Mouse (Mus musculus) frontal cortex, postnatal 36 days (tissue): ENCODE measurements around the gene Gstp1.
"Not testable (repeated sequence)": the region's sequence is repeated elsewhere in the genome, so short reads cannot be mapped to it uniquely, and the experiment has no call there.

Experiments used
- DNase-seq, 2 experiments: peaks; one replicate each; pipeline ENCODE4 v3.0.0; 2022; ENCODE audit warnings: low spot score in 2 of 2

Gene Gstp1

GRCm38 (mm10) chr19:4037788-4038232, at the start of gene Gstp1:
TSS of gene Gstp1 (minus strand) at chr19:4037985.
- DNase-seq, result peak; percentile 86 to 87

DNA sequence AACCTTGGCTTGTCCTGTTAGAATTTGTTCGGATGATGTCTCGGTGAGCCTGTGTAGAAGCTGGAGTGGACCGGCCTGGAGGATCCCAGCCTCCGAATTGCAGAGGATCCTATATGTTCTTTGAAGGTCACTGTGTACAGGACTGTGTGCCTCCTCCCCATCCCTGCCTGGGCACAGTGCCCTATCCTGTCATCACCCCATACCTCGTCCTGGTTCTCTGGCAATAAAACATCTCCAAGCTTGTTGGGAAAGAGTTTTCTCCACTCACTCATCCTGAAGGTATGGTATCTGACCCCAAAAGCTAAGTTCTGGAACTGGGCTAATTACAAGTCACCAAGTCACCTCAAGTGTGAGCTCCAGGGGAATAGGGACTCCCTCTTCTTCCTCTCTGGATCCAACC, 49.3 kb upstream of the Gstp1 start:
- no peak for DNase-seq

GRCm38 (mm10) chr19:4086156-4086555, 48.4 kb upstream of the Gstp1 start:
- no peak for DNase-seq

- no peak for DNase-seq
Observed at GRCm38 (mm10) chr19:4084984-4085383, 47.2 kb upstream of the Gstp1 start.

DNA sequence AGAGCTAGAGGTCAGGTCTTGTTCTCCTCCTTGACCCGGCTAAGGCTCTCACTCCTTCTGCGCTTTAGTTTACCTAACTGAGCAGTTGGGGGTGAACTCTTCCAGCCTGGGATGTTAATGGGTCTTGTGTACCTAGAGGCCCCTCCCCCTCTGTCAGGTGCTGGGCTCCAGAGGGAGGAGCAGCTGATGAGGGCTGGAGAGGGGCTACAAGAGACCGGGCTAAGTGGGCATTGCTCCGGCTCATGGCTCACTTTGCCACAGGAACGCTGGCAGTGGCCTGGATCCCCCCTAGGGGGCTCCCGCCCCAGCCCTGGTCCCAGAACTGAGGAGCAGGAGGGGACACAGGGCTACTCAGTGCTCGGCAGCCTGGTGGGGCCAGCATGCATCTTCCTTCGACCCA, 46.0 kb upstream of the Gstp1 start:
- no peak for DNase-seq

DNA sequence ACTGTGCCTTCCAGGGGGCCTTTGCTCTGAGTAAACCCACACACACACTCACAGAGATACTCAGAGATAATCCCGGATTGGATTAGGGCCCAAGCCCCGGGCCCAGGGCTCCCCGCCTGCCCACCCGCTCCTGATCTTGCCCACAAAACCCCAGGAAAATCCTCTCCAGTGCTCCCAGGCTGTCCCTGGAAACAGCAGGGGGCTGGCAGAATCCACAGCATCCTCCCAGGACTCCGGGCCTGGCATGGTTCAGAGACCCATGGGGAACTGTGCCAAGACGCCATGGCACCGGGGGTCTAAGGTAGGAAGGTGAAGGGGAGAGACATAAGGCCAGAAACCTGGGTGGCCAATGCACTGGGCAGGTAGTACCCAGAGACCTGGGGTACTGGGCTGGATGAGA, 45.5 kb upstream of the Gstp1 start:
- DNase-seq, result no peak

DNA sequence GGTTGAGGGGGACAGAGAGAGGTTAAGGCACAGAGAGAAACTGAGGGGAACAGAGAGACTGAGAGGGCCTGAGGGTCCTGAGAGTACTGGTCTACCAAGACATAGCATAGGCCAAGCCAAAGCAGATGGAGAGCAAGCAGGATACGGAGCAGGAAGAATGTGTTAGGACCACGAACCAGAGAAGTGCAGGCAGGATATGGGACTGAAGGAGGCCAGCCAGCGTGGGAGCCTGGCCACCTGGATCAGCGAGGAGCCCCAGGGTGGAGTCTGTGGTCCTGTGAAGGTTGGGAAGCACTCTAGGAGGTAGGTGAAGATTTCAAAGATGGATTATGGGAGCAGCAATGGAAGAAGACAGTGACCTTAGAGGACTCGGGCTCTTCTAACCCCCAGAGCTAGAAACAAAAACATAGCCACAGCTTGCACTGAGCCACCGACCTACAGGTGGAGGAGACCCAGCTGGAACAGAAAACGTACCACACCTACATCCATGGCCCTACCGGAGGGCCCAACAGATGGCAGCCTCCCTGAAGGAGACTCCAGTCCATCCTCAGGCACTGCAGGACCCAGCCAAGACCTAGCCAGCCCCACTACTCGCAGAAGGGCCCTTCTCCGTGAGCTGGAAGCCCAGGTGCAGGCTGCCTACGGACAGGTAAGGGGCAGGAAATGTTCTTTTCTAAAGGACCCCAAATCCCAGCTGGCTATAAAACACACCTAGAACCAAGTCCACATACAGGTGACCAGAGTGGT, 44.6 kb upstream of the Gstp1 start:
- DNase-seq, result no peak

DNA sequence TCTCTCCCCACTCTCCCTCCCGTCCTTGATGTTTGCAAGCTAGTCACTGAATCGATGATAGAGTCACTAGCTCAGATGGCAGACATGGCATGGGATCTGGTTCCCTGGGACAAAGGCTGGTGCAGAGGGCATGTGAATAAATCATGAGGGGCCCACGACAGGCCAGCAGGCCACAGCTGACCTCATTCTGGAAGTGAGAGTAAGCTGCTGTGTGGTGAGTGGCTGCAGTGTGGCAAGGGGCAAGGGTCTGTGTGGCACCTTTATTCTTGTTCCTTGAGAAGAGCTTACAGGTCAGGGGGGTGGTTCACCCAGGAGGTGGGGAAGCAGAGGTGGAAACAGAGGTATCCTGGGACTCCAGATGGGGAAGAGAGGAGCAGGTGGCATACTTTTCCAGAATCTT, 43.6 kb upstream of the Gstp1 start, which contains the start of gene Cabp2:
TSS of gene Cabp2 (plus strand) at position 185 of the 400 bp plus-strand sequence.
- DNase-seq, result no peak

GRCm38 (mm10) chr19:4080511-4081009, 42.8 kb upstream of the Gstp1 start:
- no peak for DNase-seq

DNA sequence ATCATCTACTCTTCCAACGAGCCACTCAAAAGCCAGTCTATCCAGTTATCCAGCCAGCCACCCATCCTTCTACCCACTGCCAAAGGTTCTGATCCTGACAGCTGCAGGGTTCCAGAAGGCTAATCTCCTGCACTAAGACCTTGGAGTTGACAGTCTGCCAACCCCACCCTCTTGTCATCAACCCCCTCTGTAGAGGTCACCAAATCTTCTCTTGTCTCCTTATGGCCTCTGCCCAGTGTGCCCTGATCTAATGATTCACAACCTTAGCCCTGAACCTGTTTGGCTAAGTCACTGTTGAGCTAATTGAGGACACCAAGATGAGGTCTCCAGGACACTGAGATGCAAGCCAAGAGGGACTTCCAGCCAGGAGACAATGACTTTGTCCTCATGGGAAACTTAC, 41.8 kb upstream of the Gstp1 start:
- DNase-seq, result no peak

DNA sequence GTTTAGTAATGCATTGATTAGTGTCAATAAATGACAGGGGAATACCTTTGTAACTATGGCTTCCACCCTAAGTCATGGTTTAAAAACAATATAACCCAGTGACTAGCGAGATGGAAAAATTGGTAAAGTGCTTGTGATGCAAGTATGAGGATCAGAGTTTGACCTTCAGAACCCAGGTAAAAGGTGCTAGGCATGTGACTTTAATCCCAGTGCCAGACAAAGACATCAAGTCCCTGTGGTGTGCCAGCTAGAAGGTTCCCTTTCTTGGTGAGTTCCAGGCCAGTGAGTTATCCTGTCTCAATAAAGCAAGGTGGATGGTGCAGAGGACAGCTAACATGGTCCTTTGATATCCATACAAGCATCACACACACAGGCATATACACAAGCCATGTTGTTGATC, 37.7 kb upstream of the Gstp1 start:
- no peak for DNase-seq

DNA sequence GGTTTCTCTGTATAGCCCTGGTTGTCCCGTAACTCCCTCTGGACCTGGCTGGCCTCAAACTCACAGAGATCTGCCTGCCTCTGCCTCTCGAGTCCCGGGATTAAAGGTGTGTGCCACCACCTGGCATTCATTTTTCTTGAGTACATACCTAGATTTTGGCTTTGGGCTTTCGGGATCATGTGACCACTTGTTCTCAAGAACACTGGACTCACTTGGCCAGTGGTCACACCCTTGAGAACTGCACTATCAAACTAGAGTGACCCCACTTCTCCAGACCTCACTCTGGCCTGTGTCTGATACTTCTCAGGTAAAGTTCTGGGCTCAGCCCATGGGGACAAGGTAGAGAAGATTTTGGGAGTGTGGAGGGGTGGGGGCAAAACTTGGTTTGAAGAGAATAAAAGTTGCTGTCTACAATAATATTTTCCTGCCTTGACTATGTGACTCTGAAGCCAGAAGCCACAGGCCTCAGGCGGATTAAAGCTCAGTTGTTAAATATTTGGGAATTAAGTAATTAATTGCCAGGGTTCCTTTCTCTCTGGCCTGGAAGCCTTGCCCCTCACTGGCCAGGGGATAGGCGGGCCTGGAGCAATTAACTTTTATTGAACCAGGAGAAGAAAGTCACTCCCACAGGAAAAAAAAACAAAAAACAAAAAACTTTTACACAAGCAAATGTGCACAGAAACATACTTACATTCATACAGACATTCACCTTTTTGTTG, 35.1 kb upstream of the Gstp1 start:
- no peak for DNase-seq

GRCm38 (mm10) chr19:4071406-4071805, 33.6 kb upstream of the Gstp1 start:
- no peak for DNase-seq

DNA sequence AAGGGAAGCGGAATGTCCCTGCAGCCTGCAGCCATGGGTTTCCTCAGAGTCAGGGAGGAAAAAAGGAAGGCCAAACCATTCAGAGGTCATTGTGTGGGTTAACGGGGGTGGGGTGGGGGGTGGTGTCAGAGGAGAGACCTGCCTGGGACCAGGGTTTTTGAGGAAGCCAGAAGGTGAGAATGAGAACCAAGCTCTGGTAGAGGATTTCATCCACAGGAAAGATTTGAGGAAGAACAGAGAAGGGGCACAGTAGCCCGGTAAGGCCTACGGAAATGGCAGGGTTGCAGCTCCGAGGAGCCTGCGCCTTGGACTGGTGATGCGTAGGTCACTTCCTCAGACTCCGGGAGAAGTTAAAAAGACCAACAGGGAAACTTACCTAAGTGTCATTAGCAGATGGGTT, 33.0 kb upstream of the Gstp1 start:
- DNase-seq, result no peak

- no peak for DNase-seq
Observed at GRCm38 (mm10) chr19:4070311-4070710, 32.5 kb upstream of the Gstp1 start.

DNA sequence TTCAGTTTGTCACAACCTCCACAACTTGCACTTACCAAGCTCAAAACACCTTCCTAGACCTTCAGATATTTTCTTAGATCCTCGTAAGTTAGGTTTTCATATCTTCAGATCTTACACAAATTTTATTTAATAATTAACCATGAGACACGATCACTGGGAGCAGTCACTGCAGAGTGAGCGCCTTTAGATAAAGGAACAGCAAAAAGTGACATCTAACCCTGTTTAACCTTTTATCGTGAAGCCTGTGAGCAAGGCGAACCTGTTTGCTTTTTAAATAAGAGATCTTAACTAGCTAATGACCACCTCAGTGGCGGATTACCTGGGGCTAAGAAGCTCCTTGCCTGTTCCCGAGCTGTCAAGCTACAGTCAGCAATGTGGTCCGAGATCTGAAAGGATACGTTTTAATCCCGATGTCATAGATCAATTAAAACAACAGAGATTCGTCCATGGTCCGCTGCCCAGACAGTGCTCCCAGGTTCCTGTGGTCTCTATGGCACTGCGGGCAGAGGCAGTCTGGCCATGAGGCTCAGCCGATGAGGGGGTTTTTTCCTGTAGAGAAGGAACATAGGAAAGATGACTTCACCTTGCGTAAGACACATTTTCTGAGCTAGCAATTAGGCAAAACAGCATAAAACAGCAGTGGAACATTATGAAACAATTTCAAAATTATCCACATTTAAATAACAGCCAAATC, 31.1 kb upstream of the Gstp1 start:
- no peak for DNase-seq

DNA sequence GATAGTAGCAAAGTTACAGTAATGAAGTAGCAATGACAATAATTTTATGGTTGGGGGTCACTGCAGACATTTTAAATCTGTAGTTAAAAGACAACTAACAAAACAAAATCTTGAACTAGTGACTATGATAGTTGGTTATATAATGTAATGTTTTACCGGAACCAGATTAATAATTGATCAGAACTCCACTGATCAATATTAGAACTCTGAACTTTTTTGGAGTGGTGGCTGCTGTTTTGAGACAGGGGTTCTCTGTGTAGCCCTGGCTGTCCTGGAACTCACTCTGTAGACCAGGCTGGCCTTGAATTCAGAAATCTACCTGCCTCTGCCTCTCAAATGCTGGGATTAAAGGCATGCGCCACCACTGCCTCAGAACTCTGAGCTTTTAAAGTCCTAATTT, 30.5 kb upstream of the Gstp1 start:
- not testable (repeated sequence) for DNase-seq

- no peak for DNase-seq
Observed at GRCm38 (mm10) chr19:4066877-4067276, 29.1 kb upstream of the Gstp1 start.

DNA sequence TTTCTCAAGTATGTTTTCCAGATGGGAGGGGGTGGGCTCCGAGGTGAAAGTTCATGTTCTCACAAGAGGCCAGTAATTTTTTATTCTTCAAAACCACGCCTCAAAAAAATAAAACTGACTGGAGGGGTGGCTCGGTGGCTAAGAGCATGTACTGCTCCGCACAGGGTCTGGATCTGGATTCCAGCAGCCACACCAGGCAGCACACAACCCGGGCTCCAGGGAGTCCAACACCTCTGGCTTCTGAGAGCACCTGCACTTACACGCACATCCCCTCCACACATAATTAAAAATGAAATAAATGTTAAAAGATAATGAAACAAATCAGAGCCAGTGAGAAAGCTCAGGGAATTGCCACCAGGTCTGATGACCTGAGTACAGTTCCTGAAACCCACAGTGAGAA, 28.5 kb upstream of the Gstp1 start:
- no peak for DNase-seq

GRCm38 (mm10) chr19:4064501-4064900, 26.7 kb upstream of the Gstp1 start:
- not testable (repeated sequence) for DNase-seq

DNA sequence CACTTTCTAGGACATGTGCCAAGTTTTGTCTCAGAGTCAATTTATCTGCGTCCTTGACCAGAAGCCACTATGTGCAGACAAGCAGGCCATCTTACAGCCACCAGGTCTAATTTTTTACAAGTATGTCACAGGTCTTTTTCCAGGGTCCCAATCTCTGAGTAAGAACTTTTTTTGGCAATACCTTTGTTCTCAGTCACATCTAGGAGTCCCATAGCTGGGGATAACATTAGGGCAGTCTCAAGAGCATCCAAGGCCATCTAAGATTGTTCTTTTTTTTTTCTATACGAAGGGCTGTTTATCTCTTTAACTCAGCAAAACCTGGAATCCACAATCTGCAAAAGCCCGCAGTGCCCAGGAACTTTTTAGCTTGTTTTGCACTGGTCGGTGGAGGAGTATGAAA, 25.6 kb upstream of the Gstp1 start:
- DNase-seq, result not testable (repeated sequence)

DNA sequence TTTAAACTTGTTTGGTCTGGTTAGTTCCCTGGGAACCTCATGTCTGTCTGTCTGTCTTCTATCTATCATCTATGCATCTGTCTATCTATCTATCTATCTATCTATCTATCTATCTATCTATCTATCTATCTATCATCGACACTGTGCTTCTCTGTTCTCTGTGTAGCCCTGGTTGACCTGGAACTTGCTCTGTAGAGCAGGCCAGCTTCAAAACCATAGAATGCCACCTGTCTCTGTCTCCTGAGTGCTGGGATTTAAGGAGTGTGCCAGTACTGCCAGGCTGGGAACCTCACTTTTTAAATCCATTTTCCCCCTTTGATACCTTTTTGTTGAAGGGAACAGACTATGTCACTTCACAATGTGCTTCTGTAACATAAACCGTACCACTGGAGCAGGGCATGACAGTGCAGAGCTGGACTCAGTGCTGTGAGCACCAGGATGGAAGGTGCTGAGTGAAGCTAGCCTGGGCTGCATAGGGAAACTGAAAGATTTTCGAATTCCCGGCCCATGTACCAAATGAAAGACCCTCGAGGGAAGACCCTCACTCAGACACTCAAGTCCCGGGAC, 23.2 kb upstream of the Gstp1 start:
- DNase-seq, result no peak
